Mouse (Mus musculus) forebrain, postnatal 0 days (tissue): ENCODE results near the gene Lmbrd2. TPM values are rescaled to one million over a fixed set of nuclear protein-coding genes. Genes with fewer than 3 reads are reported as not detected.
A peak's percentile ranks its signal among the peaks of the same experiment; 100 is the strongest.

ENCODE experiments used
- ATAC-seq: fragments of 200-750 bp; cut with Nextera tagmentation; 2 replicates; pipeline ENCODE4 v1.8.0; 2017; ENCODE audit warnings: mild to moderate bottlenecking, moderate library complexity
- DNase-seq: peaks from one replicate; pipeline ENCODE4 v3.0.0-alpha.2; 2015
- H3K27ac ChIP-seq: fragments of 300-500 bp; sonication (generic); 2 replicates; pipeline ENCODE4 v1.5.1; 2014; ENCODE audit warnings: low read depth, mild to moderate bottlenecking, antibody characterized with exemption, low read length, moderate library complexity, mixed read lengths
- H3K27me3 ChIP-seq: fragments of 300-500 bp; sonication (generic); 2 replicates; pipeline ENCODE4 v1.6.1; 2014; ENCODE audit warnings: mild to moderate bottlenecking, low read length, mixed read lengths; ENCODE audit not compliant: insufficient read depth
- H3K36me3 ChIP-seq: fragments of 300-500 bp; sonication (generic); 2 replicates; pipeline ENCODE4 v1.6.1; 2014; ENCODE audit warnings: mild to moderate bottlenecking, moderate library complexity; ENCODE audit not compliant: insufficient read depth
- H3K4me1 ChIP-seq: fragments of 300-500 bp; sonication (generic); 2 replicates; pipeline ENCODE4 v1.6.1; 2014; ENCODE audit warnings: antibody characterized with exemption; ENCODE audit not compliant: insufficient read depth
- H3K4me2 ChIP-seq: fragments of 300-500 bp; sonication (generic); 2 replicates; pipeline ENCODE4 v1.6.1; 2014; ENCODE audit warnings: low read depth, mild to moderate bottlenecking, moderate library complexity
- H3K4me3 ChIP-seq: fragments of 300-500 bp; sonication (generic); 2 replicates; pipeline ENCODE4 v1.5.1; 2014; ENCODE audit warnings: low read depth, low read length, mixed read lengths
- H3K9ac ChIP-seq: fragments of 300-500 bp; sonication (generic); 2 replicates; pipeline ENCODE4 v1.6.1; 2014; ENCODE audit warnings: mild to moderate bottlenecking
- H3K9me3 ChIP-seq: fragments of 300-500 bp; sonication (generic); 2 replicates; pipeline ENCODE4 v1.6.1; 2016; ENCODE audit warnings: low read length
- CTCF ChIP-seq: sonication (generic); IDR thresholded peaks from 2 replicates; pipeline ENCODE4 v1.5.1; 2016; ENCODE audit warnings: antibody characterized with exemption, control low read depth, low read depth
- WGBS: fragments of 180-500 bp; shearing (Covaris S2); extraction: QIAGEN DNeasy Blood & Tissue Kit; methylation state at CpG from one replicate; pipeline ENCODE4 v1.1.7; 2014; 5-methylcytosine and 5-hydroxymethylcytosine counted together
- polyA plus RNA-seq: library from polyadenylated mRNA; unstranded; fragments of >200 nt; fragmentation: Nextera tagmentation; extraction: Ambion mirVana; gene quantifications from 2 replicates; pipeline ENCODE4 v1.2.1, GENCODE M21; 2015
- total RNA-seq: library from RNA; depleted of rRNA; stranded (reverse); fragments of >200 nt; gene quantifications from 2 replicates; pipeline ENCODE4 v1.2.3, GENCODE M21; 2014

Gene Lmbrd2
- total and polyA plus RNA-seq, 2 experiments from 2014 or later, result 3.3 to 23.2 TPM

GRCm38 (mm10) chr15:9120081-9120480 is 20.3 kb upstream of the Lmbrd2 start:
- H3K9ac ChIP-seq, result no peak overlapping the region
- peaks cover 39% of the 10 kb centered on the region for H3K36me3 ChIP-seq
- H3K4me1 ChIP-seq, result no peaks in the 10 kb centered on the region
- WGBS, result 86% methylated on average over 2 of the region's 2 CpGs
- ATAC-seq, result peak; percentile 82
- H3K4me3 ChIP-seq, result no peak overlapping the region
- H3K27me3 ChIP-seq, result no peaks in the 10 kb centered on the region
- peak; percentile 98 for TF ChIP-seq CTCF
- H3K4me2 ChIP-seq, result no peak overlapping the region
- H3K27ac ChIP-seq, result no peak overlapping the region
- H3K9me3 ChIP-seq, result no peaks in the 10 kb centered on the region
- DNase-seq, result peak; percentile 83

- Histone ChIP-seq H3K27ac (no peak overlapping the region), H3K27me3 (no peaks in the 10 kb centered on the region), H3K4me1 (no peaks in the 10 kb centered on the region), H3K4me3 (no peak overlapping the region), H3K9ac (no peak overlapping the region), H3K36me3 (peaks cover 34% of the 10 kb centered on the region), H3K9me3 (no peaks in the 10 kb centered on the region), H3K4me2 (no peak overlapping the region)
- no peak for DNase-seq
- WGBS, result 92% methylated on average over 4 of the region's 4 CpGs
- ATAC-seq, result no peak
- TF ChIP-seq CTCF, result no peak
Measured at GRCm38 (mm10) chr15:9122989-9123388, 17.4 kb upstream of the Lmbrd2 start.

GRCm38 (mm10) chr15:9124856-9125255 is 15.5 kb upstream of the Lmbrd2 start:
- Histone ChIP-seq H3K9ac (no peak overlapping the region), H3K9me3 (no peaks in the 10 kb centered on the region), H3K36me3 (peaks cover 33% of the 10 kb centered on the region), H3K4me1 (no peaks in the 10 kb centered on the region), H3K4me3 (no peak overlapping the region), H3K27ac (no peak overlapping the region), H3K27me3 (no peaks in the 10 kb centered on the region), H3K4me2 (no peak overlapping the region)
- WGBS, result 93% methylated on average over 21 of the region's 21 CpGs
- no peak for ATAC-seq
- no peak for DNase-seq
- TF ChIP-seq CTCF, result no peak

GRCm38 (mm10) chr15:9127051-9127791 is 13.1 kb upstream of the Lmbrd2 start:
- no peak for DNase-seq
- no peaks in the 10 kb centered on the region for H3K27me3 ChIP-seq
- TF ChIP-seq CTCF, result no peak
- H3K4me2 ChIP-seq, result no peak overlapping the region
- H3K27ac ChIP-seq, result no peak overlapping the region
- H3K9ac ChIP-seq, result no peak overlapping the region
- H3K36me3 ChIP-seq, result peaks cover 42% of the 10 kb centered on the region
- no peak overlapping the region for H3K4me3 ChIP-seq
- no peak for ATAC-seq
- no peaks in the 10 kb centered on the region for H3K9me3 ChIP-seq
- 91% methylated on average over 7 of the region's 7 CpGs for WGBS
- H3K4me1 ChIP-seq, result no peaks in the 10 kb centered on the region

- no peak overlapping the region for H3K4me3 ChIP-seq
- 0 out of 2 replicates have a peak overlapping the region, but pooled peaks have one; percentile 16 for H3K27ac ChIP-seq
- no peak overlapping the region for H3K4me2 ChIP-seq
- no peak overlapping the region for H3K9ac ChIP-seq
- 63% methylated on average over 9 of the region's 9 CpGs for WGBS
- H3K9me3 ChIP-seq, result no peaks in the 10 kb centered on the region
- H3K27me3 ChIP-seq, result no peaks in the 10 kb centered on the region
- peaks cover 42% of the 10 kb centered on the region for H3K36me3 ChIP-seq
- no peaks in the 10 kb centered on the region for H3K4me1 ChIP-seq
- ATAC-seq (peak; percentile 53), DNase-seq (peak; percentile 34)
- no peak for TF ChIP-seq CTCF
Measured at GRCm38 (mm10) chr15:9130772-9131498, 9.4 kb upstream of the Lmbrd2 start.

- Histone ChIP-seq H3K4me2 (no peak overlapping the region), H3K4me1 (no peaks in the 10 kb centered on the region), H3K27me3 (no peaks in the 10 kb centered on the region), H3K9me3 (no peaks in the 10 kb centered on the region), H3K4me3 (no peak overlapping the region), H3K9ac (no peak overlapping the region), H3K27ac (no peak overlapping the region), H3K36me3 (peaks cover 45% of the 10 kb centered on the region)
- no peak for ATAC-seq
- no peak for TF ChIP-seq CTCF
- DNase-seq, result no peak
- WGBS, result 88% methylated on average over 4 of the region's 4 CpGs
Measured at GRCm38 (mm10) chr15:9131499-9131888, 8.9 kb upstream of the Lmbrd2 start.
